Mouse (Mus musculus) limb, embryonic 10.5 days (tissue): ENCODE measurements around the gene Cit. TPM values are rescaled to one million over a fixed set of nuclear protein-coding genes. Genes with fewer than 3 reads are reported as not detected.

Source experiments
- DNase-seq: peaks from one replicate; pipeline ENCODE4 v3.0.0-alpha.2; 2017; ENCODE audit warnings: low spot score
- H3K27ac ChIP-seq: fragments of 300-500 bp; sonication (generic); 2 replicates; pipeline ENCODE4 v1.5.1; 2016; ENCODE audit warnings: mild to moderate bottlenecking
- H3K27me3 ChIP-seq: fragments of 300-500 bp; sonication (generic); 2 replicates; pipeline ENCODE4 v1.6.1; 2016; ENCODE audit warnings: low read depth, mild to moderate bottlenecking; ENCODE audit not compliant: poor library complexity, severe bottlenecking
- H3K36me3 ChIP-seq: fragments of 300-500 bp; sonication (generic); 2 replicates; pipeline ENCODE4 v1.6.1; 2016; ENCODE audit warnings: mild to moderate bottlenecking, moderate library complexity
- H3K4me1 ChIP-seq: fragments of 300-500 bp; sonication (generic); 2 replicates; pipeline ENCODE4 v1.6.1; 2016
- H3K4me3 ChIP-seq: fragments of 300-500 bp; sonication (generic); 2 replicates; pipeline ENCODE4 v1.5.1; 2016; ENCODE audit warnings: mild to moderate bottlenecking, moderate library complexity
- H3K9me3 ChIP-seq: fragments of 300-500 bp; sonication (generic); replicated peaks from 2 replicates; pipeline ENCODE4 v1.6.1; 2016; ENCODE audit warnings: mild to moderate bottlenecking
- WGBS: fragments of 180-500 bp; shearing (Covaris S2); methylation state at CpG from one replicate; pipeline ENCODE4 v1.1.7; 2016; 5-methylcytosine and 5-hydroxymethylcytosine counted together
- polyA plus RNA-seq: library from polyadenylated mRNA; unstranded; fragments of >200 nt; fragmentation: Nextera tagmentation; extraction: Ambion mirVana; gene quantifications from 2 replicates; pipeline ENCODE4 v1.2.1, GENCODE M21; 2016

Gene Cit
- polyA plus RNA-seq, 1 experiment from 2014 or later = 39.4 TPM

DNA sequence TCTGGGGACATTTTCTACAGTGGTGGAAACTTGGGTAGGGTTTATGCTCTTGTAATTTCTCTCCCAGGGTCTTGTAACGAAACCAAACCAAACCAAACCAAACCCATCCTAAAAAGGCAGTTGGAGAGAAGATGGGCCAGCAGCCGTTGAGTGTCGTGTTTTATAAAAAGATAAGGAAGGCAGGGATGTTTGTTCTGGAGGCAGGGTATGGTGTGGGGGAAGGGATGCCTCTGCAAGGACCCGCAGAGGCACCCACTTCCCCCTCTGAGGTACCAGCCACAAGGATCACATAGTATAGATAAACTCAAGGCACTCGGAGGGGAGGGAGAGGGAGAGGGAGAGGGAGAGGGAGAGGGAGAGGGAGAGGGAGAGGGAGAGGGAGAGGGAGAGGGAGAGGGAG is 4.6 kb upstream of the Cit start:
- no peak overlapping the region for H3K4me3 ChIP-seq
- no peak overlapping the region for H3K27ac ChIP-seq
- DNase-seq = no peak
- no peaks in the 10 kb centered on the region for H3K27me3 ChIP-seq
- H3K9me3 ChIP-seq = no peaks in the 10 kb centered on the region
- WGBS = 91% methylated on average over 5 of the region's 5 CpGs
- H3K36me3 ChIP-seq = no peaks in the 10 kb centered on the region
- H3K4me1 ChIP-seq = peaks cover 8% of the 10 kb centered on the region

GRCm38 (mm10) chr5:115840946-115841775 is 3.9 kb upstream of the Cit start:
- Histone ChIP-seq H3K27me3 (no peaks in the 10 kb centered on the region), H3K9me3 (no peaks in the 10 kb centered on the region), H3K4me3 (no peak overlapping the region), H3K4me1 (peaks cover 15% of the 10 kb centered on the region), H3K27ac (no peak overlapping the region), H3K36me3 (no peaks in the 10 kb centered on the region)
- DNase-seq = no peak
- whole genome bisulfite sequencing = 81% methylated on average over 12 of the region's 12 CpGs

DNA sequence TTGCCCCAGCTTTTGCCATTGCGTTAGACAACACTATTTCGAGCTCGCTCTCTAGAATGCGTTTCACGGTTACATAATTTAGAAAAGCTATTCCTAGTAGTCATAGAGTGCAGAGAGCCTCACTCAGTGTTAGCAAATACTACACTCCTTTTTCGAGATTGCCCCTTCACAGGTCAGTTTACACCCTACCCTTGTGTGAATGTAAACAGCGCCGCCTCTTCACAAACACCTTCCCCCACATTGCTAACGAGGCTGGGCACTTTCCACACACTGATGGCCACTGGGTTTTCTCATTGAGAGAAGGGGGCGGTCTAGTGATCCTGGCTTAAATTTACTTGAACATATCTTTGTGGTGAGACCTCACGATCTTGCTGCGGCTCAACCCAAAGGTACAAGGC is 711 bp upstream of the Cit start:
- Histone ChIP-seq H3K4me1 (peaks cover 17% of the 10 kb centered on the region), H3K36me3 (peaks cover 23% of the 10 kb centered on the region), H3K9me3 (no peaks in the 10 kb centered on the region), H3K27me3 (no peaks in the 10 kb centered on the region), H3K4me3 (peak overlapping the region; percentile 96), H3K27ac (peak overlapping the region; percentile 88)
- 6% methylated on average over 12 of the region's 12 CpGs for WGBS
- DNase-seq = no peak

DNA sequence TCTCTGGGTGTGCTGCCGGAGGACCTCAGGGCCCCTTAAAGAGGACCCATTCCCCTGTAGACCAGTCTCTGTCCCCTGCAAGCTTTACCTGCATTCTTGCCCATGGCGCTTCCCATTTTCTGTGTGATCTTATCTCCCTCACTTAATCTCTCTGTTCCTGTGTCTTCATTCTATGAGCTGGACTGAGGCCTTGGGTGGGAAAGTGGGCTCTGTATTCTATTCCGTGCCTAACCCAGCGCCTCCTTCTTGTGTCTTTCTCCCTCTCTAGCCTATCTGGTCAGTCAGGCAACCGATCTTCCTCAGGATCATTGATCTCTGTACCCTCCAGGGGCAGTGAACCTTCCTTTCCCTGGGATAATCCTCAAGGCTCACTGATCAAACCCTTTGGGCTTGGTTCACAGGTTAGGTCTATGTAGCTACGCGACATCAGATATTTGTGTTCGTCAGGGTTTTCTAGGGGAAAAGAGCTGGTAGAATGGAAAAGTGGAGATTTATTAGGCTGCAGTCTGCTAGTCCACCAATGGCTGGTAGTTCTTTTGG is 627 bp downstream of the Cit start:
- Histone ChIP-seq H3K27ac (peak overlapping the region; percentile 93), H3K36me3 (peaks cover 37% of the 10 kb centered on the region), H3K27me3 (no peaks in the 10 kb centered on the region), H3K9me3 (no peaks in the 10 kb centered on the region), H3K4me3 (peak overlapping the region; percentile 96), H3K4me1 (peaks cover 17% of the 10 kb centered on the region)
- 39% methylated on average over 8 of the region's 8 CpGs for WGBS
- DNase-seq = no peak

GRCm38 (mm10) chr5:115847166-115847565 is 2.1 kb downstream of the Cit start:
- Histone ChIP-seq H3K9me3 (no peaks in the 10 kb centered on the region), H3K27ac (no peak overlapping the region), H3K36me3 (peaks cover 51% of the 10 kb centered on the region), H3K27me3 (no peaks in the 10 kb centered on the region), H3K4me3 (no peak overlapping the region), H3K4me1 (peaks cover 17% of the 10 kb centered on the region)
- DNase-seq = no peak
- WGBS = 88% methylated on average over 8 of the region's 8 CpGs

GRCm38 (mm10) chr5:115848463-115848862 is 3.4 kb downstream of the Cit start:
- no peak for DNase-seq
- Histone ChIP-seq H3K9me3 (no peaks in the 10 kb centered on the region), H3K36me3 (peaks cover 64% of the 10 kb centered on the region), H3K4me3 (no peak overlapping the region), H3K4me1 (peaks cover 17% of the 10 kb centered on the region), H3K27me3 (no peaks in the 10 kb centered on the region), H3K27ac (no peak overlapping the region)
- 94% methylated on average over 7 of the region's 7 CpGs for WGBS

DNA sequence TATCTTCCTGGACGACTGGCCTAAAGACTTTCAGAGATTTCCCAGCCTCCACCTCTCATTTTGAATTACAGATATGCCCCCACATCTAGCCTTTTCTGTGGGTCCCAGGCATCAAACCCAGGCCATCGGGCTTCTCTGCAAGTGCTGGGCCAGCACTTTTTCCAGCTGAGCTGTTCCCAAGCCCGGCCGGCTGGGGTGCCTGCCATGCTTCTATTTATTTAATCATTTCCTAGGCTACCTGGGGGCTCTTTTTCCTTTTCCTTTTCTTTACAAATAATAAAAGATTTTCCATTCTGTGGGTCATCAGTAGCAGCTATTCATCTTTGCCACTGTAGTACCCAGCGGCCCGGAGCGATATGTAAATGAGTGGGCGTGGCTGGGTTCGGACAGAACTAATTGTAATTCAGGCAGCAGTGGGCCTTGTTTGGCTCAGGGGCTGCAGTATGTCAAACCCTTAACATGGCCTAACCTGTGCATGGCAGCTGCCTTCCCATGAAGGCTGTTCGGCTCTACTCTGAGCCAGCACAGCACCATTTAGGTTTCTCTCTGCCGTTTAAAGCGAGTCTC is 4.3 kb downstream of the Cit start:
- H3K4me1 ChIP-seq = peaks cover 13% of the 10 kb centered on the region
- peaks cover 73% of the 10 kb centered on the region for H3K36me3 ChIP-seq
- 91% methylated on average over 12 of the region's 12 CpGs for WGBS
- no peak for DNase-seq
- no peak overlapping the region for H3K27ac ChIP-seq
- no peaks in the 10 kb centered on the region for H3K27me3 ChIP-seq
- no peaks in the 10 kb centered on the region for H3K9me3 ChIP-seq
- H3K4me3 ChIP-seq = no peak overlapping the region

- WGBS = 83% methylated on average over 17 of the region's 17 CpGs
- Histone ChIP-seq H3K36me3 (peaks cover 84% of the 10 kb centered on the region), H3K27me3 (no peaks in the 10 kb centered on the region), H3K27ac (no peak overlapping the region), H3K9me3 (no peaks in the 10 kb centered on the region), H3K4me1 (peaks cover 10% of the 10 kb centered on the region), H3K4me3 (no peak overlapping the region)
- no peak for DNase-seq
Observed at GRCm38 (mm10) chr5:115850250-115851028, 5.4 kb downstream of the Cit start.

- Histone ChIP-seq H3K4me3 (no peak overlapping the region), H3K4me1 (peaks cover 4% of the 10 kb centered on the region), H3K27me3 (no peaks in the 10 kb centered on the region), H3K36me3 (peaks cover 88% of the 10 kb centered on the region), H3K9me3 (no peaks in the 10 kb centered on the region), H3K27ac (no peak overlapping the region)
- DNase-seq = no peak
- WGBS = 74% methylated on average over 13 of the region's 13 CpGs
Observed at GRCm38 (mm10) chr5:115851029-115851365, 5.9 kb downstream of the Cit start.

GRCm38 (mm10) chr5:115852431-115852830 is 7.4 kb downstream of the Cit start:
- Histone ChIP-seq H3K27ac (no peak overlapping the region), H3K4me3 (no peak overlapping the region), H3K9me3 (no peaks in the 10 kb centered on the region), H3K36me3 (peaks cover 94% of the 10 kb centered on the region), H3K4me1 (no peaks in the 10 kb centered on the region; the same call in 1 of the 2 replicates), H3K27me3 (no peaks in the 10 kb centered on the region)
- 94% methylated on average over 4 of the region's 4 CpGs for WGBS
- no peak for DNase-seq

GRCm38 (mm10) chr5:115853691-115854090 is 8.6 kb downstream of the Cit start:
- H3K36me3 ChIP-seq = peaks cover 86% of the 10 kb centered on the region
- DNase-seq = no peak
- no peaks in the 10 kb centered on the region for H3K9me3 ChIP-seq
- no peaks in the 10 kb centered on the region for H3K27me3 ChIP-seq
- WGBS = 93% methylated on average over 9 of the region's 9 CpGs
- H3K4me1 ChIP-seq = no peaks in the 10 kb centered on the region
- H3K4me3 ChIP-seq = no peak overlapping the region
- no peak overlapping the region for H3K27ac ChIP-seq

DNA sequence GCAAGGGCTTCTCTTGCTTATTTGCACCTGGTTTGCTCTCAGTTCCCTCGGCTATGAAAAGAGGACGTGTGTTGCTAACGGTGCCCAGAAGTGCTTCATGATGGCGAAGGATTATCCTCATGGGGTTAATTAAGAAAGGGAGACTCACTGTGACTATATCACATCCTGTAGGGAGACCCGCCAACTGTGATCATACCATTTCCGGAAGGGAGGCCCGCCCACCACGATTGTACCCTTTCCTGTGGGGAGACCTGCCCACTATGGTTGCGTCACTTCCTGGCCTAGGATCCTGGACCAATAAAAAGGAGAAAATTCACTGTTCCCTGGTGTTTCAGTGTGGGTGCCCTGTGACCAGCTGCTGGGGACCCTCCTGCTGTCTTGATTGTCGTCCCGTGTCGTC is 9.3 kb downstream of the Cit start:
- H3K9me3 ChIP-seq = no peaks in the 10 kb centered on the region
- DNase-seq = no peak
- H3K27ac ChIP-seq = no peak overlapping the region
- WGBS = 88% methylated on average over 12 of the region's 12 CpGs
- no peaks in the 10 kb centered on the region for H3K27me3 ChIP-seq
- no peaks in the 10 kb centered on the region for H3K4me1 ChIP-seq
- H3K36me3 ChIP-seq = peaks cover 85% of the 10 kb centered on the region
- no peak overlapping the region for H3K4me3 ChIP-seq

- DNase-seq = no peak
- Histone ChIP-seq H3K27me3 (no peaks in the 10 kb centered on the region), H3K27ac (no peak overlapping the region), H3K4me1 (no peaks in the 10 kb centered on the region), H3K9me3 (no peaks in the 10 kb centered on the region), H3K36me3 (peaks cover 83% of the 10 kb centered on the region), H3K4me3 (no peak overlapping the region)
- WGBS = 78% methylated on average over 6 of the region's 6 CpGs
Observed at GRCm38 (mm10) chr5:115858652-115859051, 13.6 kb downstream of the Cit start.
